Mouse (Mus musculus): ENCODE results near the gene Adam12. TPM values are rescaled to one million over a fixed set of nuclear protein-coding genes. Genes with fewer than 3 reads are reported as not detected.

Adam12 gene
- 1 to 10 TPM; 4.2 to 4.3 TPM for total RNA-seq (2021)
- long read RNA-seq, experiment 1, partial matches to known transcripts, result 1 of 1 reads
- long read RNA-seq, experiment 1, other reads (novel, unspliced or antisense), result 0 of 1 reads
- long read RNA-seq, experiment 2, partial matches to known transcripts, result 0 of 2 reads
- long read RNA-seq, experiment 2, other reads (novel, unspliced or antisense), result 2 of 2 reads

DNA sequence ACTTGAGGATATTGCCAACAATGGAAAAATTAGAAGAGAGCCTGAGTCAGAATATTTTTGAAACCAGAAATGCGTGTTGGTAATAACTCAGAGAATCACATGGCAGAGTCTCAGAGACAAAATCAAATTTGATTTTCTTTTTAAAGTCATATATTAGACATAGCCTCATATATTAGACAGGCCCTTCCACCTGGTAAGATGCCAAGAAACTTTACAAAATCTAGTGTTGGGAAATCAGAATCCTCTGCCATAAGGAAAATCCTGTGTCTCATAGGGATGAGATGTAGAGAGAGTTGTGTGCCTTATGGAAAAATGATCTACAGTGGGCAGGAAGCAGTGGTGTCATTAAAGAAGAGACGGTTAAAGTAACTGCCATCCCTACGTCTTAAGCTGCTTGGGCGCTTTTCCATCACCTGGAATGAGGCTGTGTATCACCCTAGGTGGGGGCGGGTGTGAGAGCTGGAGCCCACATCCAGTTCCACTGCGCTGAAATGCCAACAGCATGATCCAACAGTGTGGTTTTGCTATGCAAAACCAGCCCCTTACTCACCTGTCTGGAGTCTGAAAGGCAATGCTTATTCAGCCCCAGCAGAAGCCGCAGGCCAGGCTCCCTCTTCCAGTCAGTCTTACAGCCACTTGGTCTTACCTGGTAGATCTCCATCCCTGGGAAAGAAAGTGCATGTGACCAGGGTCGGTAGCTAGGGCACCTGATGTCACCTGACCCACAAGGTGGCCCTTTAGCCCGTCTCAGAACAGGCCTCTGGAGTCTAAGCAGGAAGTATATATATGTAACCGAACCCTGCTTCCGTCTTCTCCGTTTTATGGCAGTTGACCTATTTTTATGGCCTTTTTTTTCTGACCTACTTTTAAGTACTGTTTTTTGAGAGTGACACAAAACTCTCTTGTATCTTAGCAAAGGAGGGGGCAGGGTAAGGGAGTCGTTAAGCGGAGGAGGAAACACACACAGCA, at the start of gene Adam12:
Adam12 (minus strand) TSS at position 769 of the 969 bp plus-strand sequence.
- DNase-seq (ENCODE audit: low spot score in 2 of 2), result no peak

GRCm38 (mm10) chr7:134272956-134273355, 41.0 kb upstream of the Adam12 start:
- DNase-seq (ENCODE audit: low spot score in 2 of 2), result no peak

DNA sequence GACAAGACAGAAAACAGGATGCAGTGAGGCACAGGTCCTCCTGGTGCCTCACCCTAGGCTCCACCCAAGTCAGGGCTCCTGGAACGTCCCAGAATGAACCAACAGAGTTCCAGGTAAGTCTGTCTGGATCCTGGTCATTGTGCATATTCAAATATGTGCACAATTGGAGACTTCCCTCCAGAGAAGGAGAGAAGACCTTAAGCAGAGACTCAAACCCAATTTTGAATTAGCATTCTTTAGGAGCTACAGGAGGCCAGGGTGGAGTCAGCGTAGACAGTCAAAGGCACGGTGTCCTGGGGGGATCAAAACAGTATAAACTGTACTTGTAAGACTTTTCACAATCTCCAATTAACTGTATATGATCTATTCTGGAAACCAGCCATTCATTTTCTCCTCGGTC, 40.5 kb upstream of the Adam12 start:
- no peak for DNase-seq (ENCODE audit: low spot score in 2 of 2)

- DNase-seq (ENCODE audit: low spot score in 2 of 2), result no peak
Measured at GRCm38 (mm10) chr7:134265783-134266182, 33.8 kb upstream of the Adam12 start.

- DNase-seq (ENCODE audit: low spot score in 2 of 2), result peak; percentile 59 to 78
Measured at GRCm38 (mm10) chr7:134263146-134263906, 31.4 kb upstream of the Adam12 start.

DNA sequence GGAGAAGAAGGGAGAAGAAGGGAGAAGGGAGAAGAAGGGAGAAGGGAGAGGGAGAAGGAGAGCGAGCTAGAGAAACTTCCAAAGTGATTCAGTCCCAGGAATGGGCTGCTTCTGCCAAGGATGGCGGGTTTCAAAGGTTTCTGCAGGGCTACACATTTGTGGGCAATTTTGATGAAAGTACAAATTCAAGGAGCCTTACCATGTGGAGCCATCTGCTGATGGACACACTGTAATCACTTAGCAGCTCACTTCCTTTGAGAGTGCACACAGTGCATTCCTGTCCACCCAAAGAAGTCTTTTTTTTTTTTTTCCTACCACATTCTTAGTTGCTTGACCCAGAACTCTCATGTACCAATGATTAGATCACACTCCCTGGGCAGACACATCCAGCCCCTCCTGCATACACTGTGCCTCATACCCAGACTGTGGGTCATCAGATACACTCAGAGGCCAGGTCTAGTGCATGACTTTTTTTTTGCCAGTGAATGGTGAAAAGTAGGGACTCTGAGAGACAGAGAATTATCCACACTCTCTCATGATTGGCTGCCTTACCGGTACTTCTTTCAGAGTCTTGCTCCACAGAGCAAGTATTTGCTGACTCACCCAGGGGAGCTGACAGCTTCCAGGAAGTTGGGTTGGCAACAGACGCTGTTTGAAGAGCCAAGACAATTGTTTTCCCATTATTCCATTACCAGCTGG, 29.2 kb upstream of the Adam12 start:
- peak in 1 of 2 experiments; percentile 1 for DNase-seq (ENCODE audit: low spot score in 2 of 2)

DNA sequence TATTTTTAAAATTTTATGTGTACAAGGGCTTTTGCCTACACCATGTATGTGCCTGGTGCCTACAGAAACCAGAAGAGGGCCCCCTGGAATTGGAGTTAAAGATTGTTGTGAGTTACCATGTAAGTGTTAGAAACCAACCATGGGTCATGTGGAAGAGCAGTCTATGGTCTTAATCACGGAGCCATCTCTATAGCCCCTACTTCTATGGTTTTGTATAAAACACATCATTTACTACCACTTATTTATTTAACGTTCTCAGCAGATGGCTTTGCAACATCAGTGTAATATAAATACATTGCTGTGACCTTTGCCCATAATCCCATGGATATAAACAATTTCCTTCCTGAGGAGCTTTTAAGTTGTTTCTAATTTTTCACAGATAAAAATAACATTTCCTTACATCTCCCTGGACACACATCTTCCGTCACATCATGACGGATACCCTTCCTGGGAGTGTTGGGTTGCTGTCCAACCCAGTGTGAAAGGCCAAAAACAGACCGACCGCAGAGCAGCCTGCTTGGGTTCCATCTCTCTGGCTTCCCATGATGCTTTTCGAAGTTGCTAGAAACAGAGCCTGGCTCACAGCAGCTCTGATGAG, 18.4 kb upstream of the Adam12 start:
- DNase-seq (ENCODE audit: low spot score in 2 of 2), result no peak

DNA sequence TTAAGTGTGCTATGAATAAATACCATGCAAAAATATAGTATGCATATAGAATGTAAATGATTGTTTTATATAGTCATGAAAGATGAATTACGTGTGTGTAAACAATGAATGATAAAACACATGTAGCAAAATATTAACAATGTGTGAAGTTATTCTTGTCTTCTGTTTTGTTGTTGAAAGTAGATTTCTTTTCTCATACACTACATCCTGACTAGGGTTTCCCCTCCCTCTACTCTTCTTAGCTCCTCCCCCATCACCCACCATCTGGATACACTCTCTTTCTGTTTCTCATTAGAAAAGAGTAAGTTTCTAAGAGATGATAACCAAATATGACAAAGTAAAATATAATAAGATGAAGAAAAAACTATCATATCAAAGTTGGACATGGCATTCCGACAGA, 16.1 kb upstream of the Adam12 start:
- no peak for DNase-seq (ENCODE audit: low spot score in 2 of 2)

- no peak for DNase-seq (ENCODE audit: low spot score in 2 of 2)
Measured at GRCm38 (mm10) chr7:134246624-134247023, 14.7 kb upstream of the Adam12 start.

GRCm38 (mm10) chr7:134242773-134243172, 10.8 kb upstream of the Adam12 start:
- DNase-seq (ENCODE audit: low spot score in 2 of 2), result no peak

DNA sequence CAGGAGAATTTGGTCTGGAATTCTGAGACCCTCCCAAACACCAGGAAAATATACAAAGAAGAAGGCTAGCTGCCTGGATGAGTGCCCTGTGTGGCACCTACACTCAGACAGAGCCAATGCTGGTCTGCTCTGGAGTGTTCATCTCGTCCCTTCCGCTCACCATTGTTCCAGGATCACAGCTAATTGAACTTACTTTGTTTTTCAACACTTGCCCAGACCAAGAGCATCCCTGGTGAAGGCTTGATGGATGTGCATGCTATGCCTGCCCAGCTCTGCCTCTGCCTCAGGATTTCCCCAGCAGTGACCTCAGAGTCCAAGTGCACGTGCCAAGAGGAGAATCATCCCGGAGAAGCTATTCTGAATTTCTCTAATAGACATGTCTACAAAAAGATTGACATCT, 9.3 kb upstream of the Adam12 start:
- no peak for DNase-seq (ENCODE audit: low spot score in 2 of 2)

DNA sequence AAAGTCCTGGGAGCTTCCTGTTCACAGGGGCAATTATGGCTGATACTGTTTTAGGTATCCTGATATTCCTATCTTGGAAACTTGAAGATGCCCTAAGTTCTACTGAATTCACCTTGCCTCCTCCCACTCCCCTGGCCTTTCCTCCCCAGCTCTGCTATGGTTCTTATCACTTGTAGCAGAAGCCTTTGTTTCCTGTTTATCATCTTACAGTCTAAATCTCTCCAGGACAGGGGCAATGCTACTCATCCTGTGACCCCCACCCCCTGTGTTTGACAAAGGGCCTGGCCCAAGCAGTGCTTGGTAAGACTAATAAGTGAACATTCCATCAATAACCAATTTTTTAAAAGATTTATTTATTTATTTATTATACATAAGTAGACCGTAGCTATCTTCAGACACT, 8.6 kb upstream of the Adam12 start:
- DNase-seq (ENCODE audit: low spot score in 2 of 2), result no peak

GRCm38 (mm10) chr7:134238863-134239262, 6.9 kb upstream of the Adam12 start:
- DNase-seq (ENCODE audit: low spot score in 2 of 2), result no peak

DNA sequence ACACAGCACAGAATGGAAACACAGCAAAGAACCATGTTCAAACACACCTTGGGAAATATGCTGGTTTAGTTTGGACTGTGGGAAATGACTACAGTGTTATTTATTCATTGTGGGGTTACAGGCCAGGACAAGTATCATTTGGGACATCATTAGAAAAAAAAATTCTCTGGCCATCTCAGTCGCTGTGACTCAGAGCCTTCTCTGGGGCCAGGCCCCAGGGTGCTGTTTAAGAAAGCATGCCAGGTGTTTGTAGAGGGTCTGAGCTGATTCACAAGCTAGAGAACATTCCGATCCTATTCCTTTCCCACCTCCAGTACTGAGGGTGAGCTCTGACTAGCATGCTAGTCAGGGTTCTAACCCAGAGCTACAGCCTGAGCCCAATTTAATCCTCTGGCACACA, 5.4 kb upstream of the Adam12 start:
- no peak for DNase-seq (ENCODE audit: low spot score in 2 of 2)

GRCm38 (mm10) chr7:134236727-134237126, 4.8 kb upstream of the Adam12 start:
- DNase-seq (ENCODE audit: low spot score in 2 of 2), result no peak

- no peak for DNase-seq (ENCODE audit: low spot score in 2 of 2)
Measured at GRCm38 (mm10) chr7:134235552-134235951, 3.6 kb upstream of the Adam12 start.

- DNase-seq (ENCODE audit: low spot score in 2 of 2), result no peak
Measured at GRCm38 (mm10) chr7:134230708-134231107, 1.2 kb downstream of the Adam12 start.

DNA sequence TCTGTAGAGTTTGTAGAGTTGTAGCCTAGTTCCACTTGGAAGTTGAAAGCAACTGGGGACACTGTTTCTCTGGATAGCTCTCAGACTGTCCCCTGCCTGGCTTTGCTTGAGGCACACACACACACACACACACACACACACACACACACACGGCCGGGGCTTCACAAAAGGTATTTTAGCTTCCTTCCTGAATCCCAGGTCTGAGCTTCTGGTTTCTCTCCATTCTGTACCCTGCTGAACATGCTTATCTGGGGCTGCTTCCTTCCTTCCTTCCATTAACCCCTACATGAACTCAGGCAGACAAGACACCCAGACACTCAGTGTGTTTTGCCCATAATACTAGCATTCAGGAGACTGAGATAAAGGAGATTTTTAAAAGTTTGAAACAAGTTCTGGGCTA, 2.0 kb downstream of the Adam12 start:
- DNase-seq (ENCODE audit: low spot score in 2 of 2), result no peak

DNA sequence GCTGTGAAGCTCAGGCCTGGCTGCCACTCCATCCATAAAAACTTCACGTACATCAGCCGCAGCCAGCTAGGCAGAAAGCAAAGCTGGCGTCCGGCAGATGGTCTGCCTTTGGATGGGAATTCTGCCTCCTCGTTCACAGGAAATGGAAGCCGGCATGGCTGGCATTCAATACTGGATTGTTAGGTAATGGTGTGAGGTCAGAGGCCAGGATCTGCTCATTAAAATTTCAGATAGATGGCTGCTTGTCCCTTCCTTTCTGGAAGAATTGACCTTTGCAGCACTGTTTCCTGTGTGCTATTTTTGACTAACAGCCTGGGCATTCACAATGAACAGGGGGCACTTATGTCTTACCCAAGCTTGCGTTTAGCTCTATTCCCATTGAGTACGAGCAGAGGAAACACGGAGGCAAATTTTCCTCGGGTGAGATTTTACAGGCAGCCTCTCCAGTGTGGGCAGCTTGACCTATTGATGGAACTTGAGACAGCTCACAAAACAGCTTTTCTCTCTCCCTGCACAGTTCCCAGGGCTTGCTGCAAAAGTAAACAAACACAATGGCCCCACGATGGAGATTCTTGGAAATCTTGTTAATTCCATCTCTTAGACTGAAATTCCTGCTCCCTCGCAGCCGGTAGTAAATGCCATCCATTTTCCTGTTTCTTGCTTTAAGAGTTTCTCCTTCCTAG, 4.0 kb downstream of the Adam12 start:
- DNase-seq (ENCODE audit: low spot score in 2 of 2), result no peak

DNA sequence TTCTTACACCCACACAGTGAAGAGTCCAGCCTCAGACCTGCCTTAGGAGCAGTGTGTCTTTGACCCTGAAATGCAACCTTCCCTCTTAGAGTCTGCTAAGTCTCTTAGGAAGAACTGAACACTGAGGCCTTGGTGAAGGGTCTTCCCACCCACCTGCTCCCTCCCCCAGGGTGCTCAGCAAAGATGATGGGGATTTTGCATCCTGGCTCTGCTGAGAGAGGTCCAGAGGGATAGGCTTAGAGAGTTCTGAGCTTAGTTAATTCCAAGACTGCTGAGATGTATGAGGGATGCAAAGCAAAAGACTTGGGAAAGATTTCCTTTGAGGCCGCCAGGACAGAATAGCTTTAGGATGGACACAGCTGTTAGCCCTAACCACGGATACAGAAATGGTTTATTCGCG, 4.8 kb downstream of the Adam12 start:
- no peak for DNase-seq (ENCODE audit: low spot score in 2 of 2)
